10 mouse cellular contexts compared by ENCODE assay signal in the genomic region with DNA sequence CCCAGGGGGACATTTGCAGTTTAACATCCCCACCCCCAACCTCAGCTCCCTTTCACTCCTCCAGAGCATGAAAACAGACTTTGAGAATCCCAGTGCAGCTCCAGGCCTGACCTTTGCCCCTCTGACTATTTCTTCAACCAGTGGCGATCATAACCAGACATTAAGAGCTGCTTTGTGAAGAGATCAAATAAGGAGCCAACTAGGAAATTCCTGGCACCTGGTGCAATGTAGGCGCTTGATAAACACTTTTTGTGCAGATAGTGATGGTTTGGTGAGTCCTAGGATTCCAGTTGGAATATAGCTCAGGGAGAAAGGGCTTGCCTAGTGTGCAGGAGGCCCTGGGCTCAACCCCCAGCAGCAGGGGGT. TPM values are rescaled to one million over a fixed set of nuclear protein-coding genes. Genes with fewer than 3 reads are reported as not detected.
DNase-seq lines count a peak whose midpoint lies in the region; ATAC-seq and TF ChIP-seq lines count a peak whose summit lies in the region.
"Had no signal": no experiment of that assay in that cellular context is flagged by ENCODE, and none has a peak within 500 bp of the region (broad histone marks: within the 10 kb centered on the region; RNA-seq: fewer than 3 reads in every experiment).

No protein-coding gene starts in this region.

- WGBS in hindbrain, embryonic 11.5 days, result 15% methylated on average over 2 of the region's 2 CpGs
- WGBS in hindbrain, embryonic 14.5 days, result 24% methylated on average over 2 of the region's 2 CpGs
- 14% methylated on average over 2 of the region's 2 CpGs for WGBS in embryonic facial prominence, embryonic 10.5 days
- 7% methylated on average over 2 of the region's 2 CpGs for WGBS in limb, embryonic 11.5 days

- peaks cover 10% of the 10 kb centered on the region; the same call in 1 of the 2 replicates for H3K4me1 ChIP-seq in hindbrain, embryonic 11.5 days (replicated peaks; ENCODE audit: control insufficient read depth, insufficient read depth, low read length)
- H3K4me1 ChIP-seq in hindbrain, embryonic 14.5 days (replicated peaks; ENCODE audit: control insufficient read depth, insufficient read depth, low read length), result peaks cover 18% of the 10 kb centered on the region; the same call in 1 of the 2 replicates
- H3K4me1 ChIP-seq in ES-E14 (ENCODE audit: control insufficient read depth in 2 of 2, insufficient read depth in 2 of 2, low read length in 2 of 2, poor library complexity in 1 of 2), result peaks cover 0 to 20% of the 10 kb centered on the region in 2 experiments; a peak in 2 of 4 replicates
- peaks cover 71% of the 10 kb centered on the region for H3K4me1 ChIP-seq in embryonic facial prominence, embryonic 10.5 days
- peaks cover 32% of the 10 kb centered on the region for H3K4me1 ChIP-seq in limb, embryonic 11.5 days (ENCODE audit: control insufficient read depth, insufficient read depth, low read length)

- no peak overlapping the region for H3K4me2 ChIP-seq in hindbrain, embryonic 11.5 days (replicated peaks; ENCODE audit: low read depth, low read length)
- H3K4me2 ChIP-seq in hindbrain, embryonic 14.5 days (replicated peaks), result no peak overlapping the region
- no peak overlapping the region for H3K4me2 ChIP-seq in limb, embryonic 11.5 days (ENCODE audit: low read depth, severe bottlenecking)
- H3K4me2 ChIP-seq: liver, embryonic 13.5 days had no signal

- H3K9me3 ChIP-seq in hindbrain, embryonic 11.5 days (ENCODE audit: control insufficient read depth, low read length), result no peaks in the 10 kb centered on the region
- H3K9me3 ChIP-seq in hindbrain, embryonic 14.5 days (ENCODE audit: control insufficient read depth, low read length), result no peaks in the 10 kb centered on the region
- no peaks in the 10 kb centered on the region for H3K9me3 ChIP-seq in ES-E14 (ENCODE audit: control insufficient read depth, insufficient read depth, low read depth, low read length)
- H3K9me3 ChIP-seq in embryonic facial prominence, embryonic 10.5 days, result no peaks in the 10 kb centered on the region
- H3K9me3 ChIP-seq in limb, embryonic 11.5 days (ENCODE audit: control insufficient read depth, low read length), result no peaks in the 10 kb centered on the region
- H3K9me3 ChIP-seq: liver, embryonic 13.5 days had no signal

- peak overlapping the region; percentile 38; the same call in 1 of the 2 replicates for H3K9ac ChIP-seq in hindbrain, embryonic 11.5 days (ENCODE audit: low read depth, low read length)
- no peak overlapping the region for H3K9ac ChIP-seq in hindbrain, embryonic 14.5 days
- H3K9ac ChIP-seq in ES-E14 (ENCODE audit: insufficient read depth, low read depth, low read length, poor library complexity, severe bottlenecking), result no peak overlapping the region
- no peak overlapping the region; the same call in 1 of the 2 replicates for H3K9ac ChIP-seq in limb, embryonic 11.5 days (ENCODE audit: low read length)
- H3K9ac ChIP-seq: liver, embryonic 13.5 days had no signal

- DNase-seq in hindbrain, embryonic 11.5 days (ENCODE audit: low spot score), result peak; percentile 45
- DNase-seq in hindbrain, embryonic 14.5 days (ENCODE audit: low spot score), result no peak
- DNase-seq in ES-E14 (ENCODE audit: low read depth, low spot score) (no peak), MN1 (ENCODE audit: low spot score) (no peak)
- DNase-seq in embryonic facial prominence, embryonic 10.5 days (ENCODE audit: low spot score), result peak; percentile 67
- peak; percentile 55 for DNase-seq in limb, embryonic 11.5 days (ENCODE audit: low spot score)
- no peak for DNase-seq in layer of hippocampus, postnatal 10 days (ENCODE audit: low spot score in 2 of 2)
- no peak for DNase-seq in urinary bladder, adult 2 months (ENCODE audit: low spot score)
- DNase-seq: cerebellum, postnatal 25 days; liver, embryonic 13.5 days had no signal

- in situ Hi-C loops in ES-E14 (cut with MboI; ENCODE audit: low sequenced_read_pairs in 2 of 2, unreplicated experiment in 2 of 2), result no loop called here

- no peak for ATAC-seq in hindbrain, embryonic 11.5 days (ENCODE audit: low FRiP score)
- no peak for ATAC-seq in hindbrain, embryonic 14.5 days (ENCODE audit: low FRiP score)
- ATAC-seq in limb, embryonic 11.5 days (ENCODE audit: insufficient number of reproducible peaks, low FRiP score, low TSS enrichment, low read depth), result no peak

- H3K27me3 ChIP-seq in hindbrain, embryonic 11.5 days (ENCODE audit: control insufficient read depth, insufficient read depth, low read length), result no peaks in the 10 kb centered on the region
- H3K27me3 ChIP-seq in hindbrain, embryonic 14.5 days (ENCODE audit: control insufficient read depth, insufficient read depth, low read length), result no peaks in the 10 kb centered on the region
- no peaks in the 10 kb centered on the region for H3K27me3 ChIP-seq in embryonic facial prominence, embryonic 10.5 days (replicated peaks; ENCODE audit: low read depth, poor library complexity, severe bottlenecking)
- H3K27me3 ChIP-seq in limb, embryonic 11.5 days (ENCODE audit: control insufficient read depth, insufficient read depth, low read length), result no peaks in the 10 kb centered on the region
- H3K27me3 ChIP-seq: liver, embryonic 13.5 days had no signal

- H3K27ac ChIP-seq in hindbrain, embryonic 11.5 days (ENCODE audit: low read depth, low read length), result peak overlapping the region; percentile 70
- H3K27ac ChIP-seq in hindbrain, embryonic 14.5 days, result no peak overlapping the region
- H3K27ac ChIP-seq in ES-E14 (ENCODE audit: insufficient read depth, low read depth, low read length, poor library complexity, severe bottlenecking), result peak overlapping the region; percentile 30; the same call in 1 of the 2 replicates
- peak overlapping the region; percentile 79 for H3K27ac ChIP-seq in embryonic facial prominence, embryonic 10.5 days (replicated peaks)
- 0 out of 2 replicates have a peak overlapping the region, but pooled peaks have one; percentile 0 for H3K27ac ChIP-seq in limb, embryonic 11.5 days (replicated peaks; ENCODE audit: low read depth, low read length)
- H3K27ac ChIP-seq: liver, embryonic 13.5 days had no signal

- H3K36me3 ChIP-seq in hindbrain, embryonic 11.5 days (ENCODE audit: control insufficient read depth, insufficient read depth, low read length), result no peaks in the 10 kb centered on the region
- H3K36me3 ChIP-seq in hindbrain, embryonic 14.5 days (replicated peaks; ENCODE audit: control insufficient read depth, insufficient read depth), result no peaks in the 10 kb centered on the region
- no peaks in the 10 kb centered on the region for H3K36me3 ChIP-seq in ES-E14 (ENCODE audit: control insufficient read depth, insufficient read depth, low read length, poor library complexity, severe bottlenecking)
- H3K36me3 ChIP-seq in embryonic facial prominence, embryonic 10.5 days (replicated peaks), result peaks cover 3% of the 10 kb centered on the region; the same call in 1 of the 2 replicates
- H3K36me3 ChIP-seq in limb, embryonic 11.5 days (ENCODE audit: control insufficient read depth, insufficient read depth, low read length), result no peaks in the 10 kb centered on the region
- H3K36me3 ChIP-seq: liver, embryonic 13.5 days had no signal

- H3K4me3 ChIP-seq in hindbrain, embryonic 11.5 days (ENCODE audit: low read depth, low read length), result no peak overlapping the region
- no peak overlapping the region for H3K4me3 ChIP-seq in hindbrain, embryonic 14.5 days (replicated peaks; ENCODE audit: low read length)
- no peak overlapping the region for H3K4me3 ChIP-seq in ES-E14 (ENCODE audit: insufficient read depth in 1 of 2, low read depth in 1 of 2, low read length in 2 of 2, poor library complexity in 1 of 2, severe bottlenecking in 1 of 2)
- H3K4me3 ChIP-seq in embryonic facial prominence, embryonic 10.5 days, result peak overlapping the region; percentile 28
- H3K4me3 ChIP-seq in limb, embryonic 11.5 days (ENCODE audit: low read depth, low read length), result no peak overlapping the region
- H3K4me3 ChIP-seq: liver, embryonic 13.5 days had no signal

TF ChIP-seq in ES-E14, 5 proteins besides CTCF, POLR2A, EP300 and RAD21:
- TF ChIP-seq HCFC1 (IDR thresholded peaks at IDR 0.05; ENCODE audit: borderline replicate concordance, insufficient read depth, low read length) (no peak), ZC3H11A (IDR thresholded peaks at IDR 0.05; ENCODE audit: borderline replicate concordance, low read depth, low read length) (no peak), CHD2 (IDR thresholded peaks at IDR 0.05; ENCODE audit: low read depth, low read length) (no peak), MAFK (IDR thresholded peaks at IDR 0.05; ENCODE audit: insufficient read depth, low read depth, low read length) (no peak), ZNF384 (IDR thresholded peaks at IDR 0.05; ENCODE audit: low read depth, low read length) (no peak)
TF ChIP-seq in ES-E14: peak in this region for 0.

RNA-seq across cellular contexts. Expression of gene Parp16, which starts 3.8 kb away (rescaled TPM):
- 4.0 and 6.5 TPM in 2 replicates for polyA plus RNA-seq in hindbrain, embryonic 11.5 days (2014; fragmentation: Nextera tagmentation; extraction: Ambion mirVana)
- polyA plus RNA-seq in hindbrain, embryonic 14.5 days (2014; fragmentation: Nextera tagmentation; extraction: Ambion mirVana), result 6.3 and 7.9 TPM in 2 replicates
- total RNA-seq in ES-E14 (2012; rRNA removed), result 4.9 TPM in 2 replicates
- polyA plus RNA-seq in embryonic facial prominence, embryonic 10.5 days (2016; fragmentation: Nextera tagmentation; extraction: Ambion mirVana), result 8.2 and 8.3 TPM in 2 replicates
- polyA plus RNA-seq in limb, embryonic 11.5 days (2014; fragmentation: Nextera tagmentation; extraction: Ambion mirVana), result 7.2 and 8.2 TPM in 2 replicates
- 1 to 10 TPM; 4.5 to 5.6 TPM for total RNA-seq in layer of hippocampus, postnatal 10 days (2021)
- 4.4 and 4.5 TPM in 2 replicates for polyA plus RNA-seq in urinary bladder, adult 2 months (2012; rRNA removed)

RNA-seq across cellular contexts. Expression of gene Igdcc3, which starts 50.4 kb away (rescaled TPM):
- polyA plus RNA-seq in hindbrain, embryonic 11.5 days (2014; fragmentation: Nextera tagmentation; extraction: Ambion mirVana), result 46.0 and 49.6 TPM in 2 replicates
- 10.5 and 10.6 TPM in 2 replicates for polyA plus RNA-seq in hindbrain, embryonic 14.5 days (2014; fragmentation: Nextera tagmentation; extraction: Ambion mirVana)
- total RNA-seq in ES-E14 (2012; rRNA removed), result 6.0 and 6.1 TPM in 2 replicates
- polyA plus RNA-seq in embryonic facial prominence, embryonic 10.5 days (2016; fragmentation: Nextera tagmentation; extraction: Ambion mirVana), result 167 and 281 TPM in 2 replicates
- 44.5 and 46.2 TPM in 2 replicates for polyA plus RNA-seq in limb, embryonic 11.5 days (2014; fragmentation: Nextera tagmentation; extraction: Ambion mirVana)
- total RNA-seq in layer of hippocampus, postnatal 10 days (2021), result 1 to 10 TPM; 5.4 to 7.1 TPM
- 2.3 and 2.7 TPM in 2 replicates for polyA plus RNA-seq in urinary bladder, adult 2 months (2012; rRNA removed)

Comparison
In these comparisons a context has a peak if more than half of its experiments do, and no peak if none do; other contexts are left out.
1. DNase-seq: peak in hindbrain, embryonic 11.5 days (single experiment), embryonic facial prominence, embryonic 10.5 days (single experiment) and limb, embryonic 11.5 days (single experiment); none in hindbrain, embryonic 14.5 days (single experiment), ES-E14 (single experiment), MN1 (single experiment), layer of hippocampus, postnatal 10 days (0 of 2) and urinary bladder, adult 2 months (single experiment).